Mouse (Mus musculus) heart, adult 9 months (tissue): Measurements from ENCODE around the gene Bub1.

Experiments
- DNase-seq, 2 experiments: peaks; one replicate each; pipeline ENCODE4 v3.0.0; 2022; ENCODE audit warnings: low spot score in 2 of 2

The Bub1 gene

GRCm38 (mm10) chr2:127831401-127832102 lies at the start of gene Bub1:
Gene Bub1, minus strand, starts transcription at chr2:127831865.
- DNase-seq, result peak; percentile 87 to 89

GRCm38 (mm10) chr2:127881063-127881462 lies 49.4 kb upstream of the Bub1 start:
- DNase-seq, result no peak

GRCm38 (mm10) chr2:127864381-127864780 lies 32.7 kb upstream of the Bub1 start:
- no peak for DNase-seq

GRCm38 (mm10) chr2:127854332-127854991 lies 22.8 kb upstream of the Bub1 start:
- DNase-seq, result peak; percentile 95 to 96

- no peak for DNase-seq
These were observed 18.7 kb upstream of the Bub1 start for GRCm38 (mm10) chr2:127850371-127850770.

GRCm38 (mm10) chr2:127846571-127846970 lies 14.9 kb upstream of the Bub1 start:
- DNase-seq, result no peak

GRCm38 (mm10) chr2:127846008-127846407 lies 14.3 kb upstream of the Bub1 start:
- no peak for DNase-seq

GRCm38 (mm10) chr2:127845346-127845982 lies 13.8 kb upstream of the Bub1 start:
- peak; percentile 39 to 55 for DNase-seq

- no peak for DNase-seq
These were observed 10.8 kb upstream of the Bub1 start for GRCm38 (mm10) chr2:127842421-127842820.

GRCm38 (mm10) chr2:127841402-127841801 lies 9.7 kb upstream of the Bub1 start:
- no peak for DNase-seq

GRCm38 (mm10) chr2:127839425-127839824 lies 7.8 kb upstream of the Bub1 start:
- no peak for DNase-seq

- no peak for DNase-seq
These were observed 6.9 kb upstream of the Bub1 start, which contains the start of gene Acoxl for GRCm38 (mm10) chr2:127838576-127838975. Gene Acoxl, plus strand, starts transcription at chr2:127838876.

- no peak for DNase-seq
These were observed 1.1 kb upstream of the Bub1 start for GRCm38 (mm10) chr2:127832833-127833190.

GRCm38 (mm10) chr2:127832103-127832832 lies 603 bp upstream of the Bub1 start:
- DNase-seq, result no peak

GRCm38 (mm10) chr2:127791919-127792603 lies 39.6 kb downstream of the Bub1 start, which contains the start of gene Mtln:
Gene Mtln, minus strand, starts transcription at chr2:127792488.
- peak; percentile 84 to 90 for DNase-seq

- no peak for DNase-seq
These were observed 41.9 kb downstream of the Bub1 start for GRCm38 (mm10) chr2:127789651-127790270.

- no peak for DNase-seq
These were observed 42.5 kb downstream of the Bub1 start for GRCm38 (mm10) chr2:127789138-127789537.

GRCm38 (mm10) chr2:127788440-127789116 lies 43.1 kb downstream of the Bub1 start, which contains the start of gene Nphp1:
Gene Nphp1, minus strand, starts transcription at chr2:127788897.
- peak; percentile 79 to 80 for DNase-seq

- no peak for DNase-seq
These were observed 44.4 kb downstream of the Bub1 start for GRCm38 (mm10) chr2:127787226-127787625.

- no peak for DNase-seq
These were observed 53.2 kb downstream of the Bub1 start for GRCm38 (mm10) chr2:127778451-127778850.
